Mouse (Mus musculus) c-Kit-negative CD71-positive TER-119-positive erythroid progenitor cells, embryonic 14.5 days (primary cell): Measurements from ENCODE around the gene Mrc2.

Experiments
- DNase-seq: peaks from one replicate; pipeline ENCODE4 v3.0.0-alpha.2; 2013; ENCODE audit warnings: low read depth, low spot score

Gene Mrc2

DNA sequence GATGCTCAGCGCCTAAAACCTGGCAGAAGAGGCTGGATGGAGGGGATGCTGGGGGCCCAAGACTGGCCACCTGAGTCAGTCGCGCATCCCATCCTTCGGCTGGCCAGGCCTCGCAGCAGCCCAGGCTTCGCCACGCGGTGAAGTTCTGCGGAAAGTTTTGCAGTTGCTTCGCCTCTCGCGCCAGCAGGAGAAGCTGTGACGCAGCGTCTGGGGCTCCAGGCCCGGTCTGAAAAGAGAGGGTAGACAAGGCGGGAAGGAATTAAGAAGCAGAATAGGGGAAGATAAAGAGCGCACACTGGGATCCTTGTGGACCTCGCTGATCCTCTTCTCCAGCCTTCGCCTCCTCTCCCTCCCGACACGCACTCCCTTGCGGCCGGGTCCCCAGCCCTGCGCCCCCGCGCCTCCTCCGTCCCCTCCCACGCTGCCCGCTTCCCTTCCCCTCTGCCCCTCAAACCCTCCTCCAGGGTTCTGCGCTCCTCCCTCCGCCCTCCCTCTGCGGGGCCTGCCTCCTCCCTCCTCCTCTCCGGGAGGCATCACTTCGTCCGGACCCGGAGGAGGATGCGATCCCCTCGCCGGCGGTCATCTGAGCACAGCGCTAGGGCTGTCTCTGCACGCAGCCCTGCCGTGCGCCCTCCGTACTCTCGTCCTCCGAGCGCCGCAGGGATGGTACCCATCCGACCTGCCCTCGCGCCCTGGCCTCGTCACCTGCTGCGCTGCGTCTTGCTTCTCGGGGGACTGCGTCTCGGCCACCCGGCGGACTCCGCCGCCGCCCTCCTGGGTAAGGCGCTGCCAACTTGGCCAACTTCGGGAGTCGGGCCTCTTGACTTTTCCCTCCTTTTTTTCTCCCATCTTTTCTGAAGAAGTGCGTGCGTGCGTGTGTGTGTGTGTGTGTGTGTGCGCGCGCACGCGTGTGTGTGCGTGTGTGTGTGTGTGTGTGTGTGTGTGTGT is at the start of gene Mrc2:
Mrc2 (plus strand) TSS at position 520 of the 948 bp plus-strand sequence.
- no peak for DNase-seq

GRCm38 (mm10) chr11:105246369-105246768 is 46.1 kb upstream of the Mrc2 start:
- no peak for DNase-seq

DNA sequence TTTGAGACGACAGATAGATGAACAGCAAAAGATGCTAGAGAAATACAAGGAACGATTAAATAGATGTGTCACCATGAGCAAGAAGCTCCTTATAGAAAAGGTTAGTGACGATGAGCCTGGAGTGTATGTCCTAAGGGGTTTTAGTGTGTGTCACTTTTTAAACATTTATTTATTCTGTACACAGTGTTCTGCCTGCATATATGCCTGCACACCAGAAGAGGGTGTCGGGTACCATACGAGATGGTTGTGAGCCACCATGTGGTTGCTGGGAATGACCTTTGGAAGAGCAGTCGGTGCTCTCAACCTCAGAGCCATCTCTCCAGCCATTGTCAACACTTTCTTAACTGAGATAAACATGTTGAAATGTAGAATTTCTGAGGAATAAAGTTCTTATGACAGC is 45.7 kb upstream of the Mrc2 start:
- DNase-seq, result no peak

- no peak for DNase-seq
These were observed 45.1 kb upstream of the Mrc2 start for GRCm38 (mm10) chr11:105247321-105247720.

GRCm38 (mm10) chr11:105259733-105260132 is 32.7 kb upstream of the Mrc2 start:
- DNase-seq, result no peak

DNA sequence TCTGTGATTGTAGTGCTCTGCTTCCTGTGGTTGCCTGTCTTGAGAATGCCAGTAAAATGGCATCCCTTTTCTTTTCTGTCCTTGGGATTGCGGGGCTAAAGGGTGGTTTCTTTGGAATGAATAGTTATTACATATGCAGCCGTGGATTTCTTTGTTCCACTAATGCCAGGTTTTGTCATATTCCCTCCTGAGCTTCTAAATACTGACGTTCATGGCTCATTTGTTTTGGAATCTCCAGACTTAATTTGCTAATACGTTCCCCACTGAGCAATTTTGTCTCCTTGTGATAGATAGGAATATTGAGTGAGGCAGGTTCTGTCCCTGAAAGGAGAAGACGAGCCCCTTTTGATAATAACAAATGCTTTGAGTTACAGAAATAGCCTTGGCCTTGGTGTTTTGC is 31.3 kb upstream of the Mrc2 start:
- no peak for DNase-seq

DNA sequence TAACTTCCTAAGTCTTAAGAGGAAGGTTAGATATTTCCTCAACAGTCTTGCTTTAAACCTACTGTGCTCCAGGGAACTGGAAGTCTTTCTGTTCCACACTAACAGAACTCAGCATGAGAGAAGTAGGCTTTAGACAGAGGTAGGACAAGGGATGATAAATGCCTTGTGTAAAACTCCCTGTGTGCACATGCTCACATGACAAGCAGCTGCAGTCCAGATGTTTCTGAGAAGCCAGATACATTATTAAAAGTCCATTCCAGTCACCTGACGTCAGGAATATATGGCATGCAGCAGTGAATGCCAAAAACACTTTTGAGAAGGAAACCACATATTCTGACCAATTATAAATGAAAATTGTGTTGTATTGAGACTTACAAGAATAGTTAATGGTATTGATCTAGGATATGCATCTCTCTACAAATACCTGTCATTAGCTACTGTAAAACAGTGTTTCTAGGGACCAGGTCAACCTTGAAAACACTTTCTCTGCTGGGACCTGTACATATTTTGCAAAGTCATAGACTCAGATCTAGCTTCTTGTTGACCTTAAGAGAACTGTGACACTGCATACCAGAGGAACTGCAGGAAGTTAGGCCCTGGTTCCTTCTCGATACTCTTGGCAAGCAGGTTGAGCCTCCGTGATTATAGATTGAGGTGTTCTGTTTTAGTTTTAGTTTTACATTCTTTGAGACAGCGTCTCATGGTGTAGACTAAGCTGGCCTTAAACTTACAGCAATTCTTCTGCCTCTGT is 30.7 kb upstream of the Mrc2 start:
- DNase-seq, result no peak

DNA sequence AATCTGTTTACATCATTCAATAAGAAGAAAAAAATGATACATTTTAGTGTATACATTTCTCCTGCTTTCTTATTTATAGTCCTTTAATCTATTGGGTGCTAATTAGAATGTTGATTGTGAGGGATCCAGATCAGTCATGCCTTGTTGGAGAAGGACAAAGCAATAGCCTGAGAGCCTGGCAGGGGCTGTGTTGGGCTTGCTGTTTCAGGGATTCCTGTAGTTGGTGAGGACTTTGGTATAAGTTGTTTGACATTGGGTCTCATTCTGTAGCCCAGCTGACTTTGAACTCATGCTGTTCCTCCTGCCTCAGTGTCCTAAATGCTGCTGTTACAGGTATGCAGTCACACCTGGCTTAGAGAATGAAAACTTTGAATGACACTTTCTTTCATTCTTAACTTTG is 27.9 kb upstream of the Mrc2 start:
- DNase-seq, result no peak

DNA sequence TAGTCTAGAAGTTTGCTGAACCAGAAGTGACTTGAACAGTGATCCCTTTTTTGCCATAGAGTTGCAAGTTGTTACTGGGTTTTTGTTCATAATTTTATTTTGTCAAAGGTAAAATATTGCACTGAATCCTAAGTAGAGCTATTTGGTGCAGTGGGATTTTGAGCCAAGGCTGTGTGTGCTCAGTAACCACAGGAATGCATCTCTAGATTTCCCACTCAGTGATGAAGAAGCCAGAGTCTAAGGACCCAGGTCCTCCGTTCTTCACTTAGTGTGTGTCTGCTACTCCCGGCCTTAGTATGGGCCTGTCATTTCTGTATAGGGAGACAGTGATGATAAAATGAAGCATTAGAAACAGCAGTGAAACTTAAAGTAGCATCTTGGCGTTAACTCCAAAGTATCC is 27.5 kb upstream of the Mrc2 start:
- no peak for DNase-seq

- DNase-seq, result peak; percentile 22
These were observed 22.3 kb upstream of the Mrc2 start for GRCm38 (mm10) chr11:105270155-105270554.

- no peak for DNase-seq
These were observed 12.0 kb upstream of the Mrc2 start for GRCm38 (mm10) chr11:105280456-105280855.

DNA sequence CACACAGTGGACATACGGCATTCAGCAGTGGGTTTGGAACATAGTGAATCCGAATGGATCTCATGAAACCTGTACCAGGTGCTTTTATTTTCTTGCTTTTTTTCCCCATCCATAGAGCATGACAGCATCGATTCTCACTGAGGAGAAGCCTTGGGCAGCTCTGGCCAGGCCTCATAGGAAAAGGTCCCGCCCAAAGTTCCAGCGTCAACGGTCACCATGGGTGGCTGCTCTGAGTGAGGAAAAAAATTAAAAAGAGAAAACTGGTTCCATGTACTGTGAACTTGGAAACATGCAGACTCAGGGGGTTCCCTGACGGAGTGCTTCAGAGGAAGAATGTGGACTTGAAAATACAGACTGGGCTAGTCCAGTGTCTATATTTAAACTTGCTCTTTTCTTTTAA is 11.2 kb upstream of the Mrc2 start:
- no peak for DNase-seq

DNA sequence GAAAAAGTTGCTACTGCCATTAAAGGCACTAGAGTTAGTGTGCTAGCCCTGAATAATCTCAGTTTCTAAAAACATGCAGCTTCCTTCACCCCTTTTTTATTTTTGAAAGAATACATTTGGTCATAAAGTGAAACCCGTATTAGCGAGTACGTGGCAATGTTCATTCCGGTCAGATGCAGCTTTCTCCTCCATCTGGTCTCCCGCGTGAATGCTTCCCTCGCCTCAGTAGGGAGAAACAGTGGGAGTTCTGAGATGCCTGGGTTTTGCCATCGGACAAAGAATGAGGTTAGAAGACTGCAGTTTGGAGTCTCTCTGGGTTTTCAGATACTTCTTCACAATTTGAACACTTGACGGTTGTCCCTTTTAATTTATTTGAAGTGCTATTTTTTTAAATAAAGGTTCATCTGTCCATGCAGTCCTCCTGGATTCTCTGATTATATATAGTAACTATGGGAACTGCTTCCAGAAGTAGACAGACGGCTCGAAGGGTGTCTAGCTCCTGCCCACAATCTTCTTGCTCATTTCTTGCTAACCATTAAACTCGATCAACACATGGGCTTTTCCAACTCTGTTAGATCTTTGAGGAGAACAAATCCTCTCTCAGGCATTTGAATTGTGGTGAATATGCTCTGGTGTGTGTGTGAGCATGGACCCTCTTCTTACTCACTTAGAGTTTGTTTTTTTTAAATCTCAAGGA is 10.5 kb upstream of the Mrc2 start:
- DNase-seq, result no peak

DNA sequence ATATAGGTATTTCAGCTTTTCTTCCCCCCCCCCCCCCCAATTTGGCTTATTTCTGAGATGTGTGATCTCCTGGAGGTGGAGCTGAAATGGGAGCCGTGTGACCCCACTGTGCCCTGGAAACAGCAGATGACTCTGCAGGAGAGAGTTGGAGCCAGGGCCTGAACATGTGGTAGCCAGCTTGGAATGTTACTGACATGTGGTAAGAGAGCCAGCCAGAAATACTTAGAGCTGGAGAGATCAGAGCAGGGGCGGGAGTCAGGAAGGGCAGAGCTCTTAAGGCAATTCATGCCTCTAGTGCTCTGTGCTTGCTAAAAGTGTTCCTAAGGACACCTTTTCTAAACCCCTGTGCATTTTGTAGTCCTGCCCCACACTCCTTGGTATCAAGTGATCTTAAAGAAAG is 10.0 kb upstream of the Mrc2 start:
- DNase-seq, result no peak

- no peak for DNase-seq
These were observed 9.4 kb upstream of the Mrc2 start for GRCm38 (mm10) chr11:105283016-105283415.

GRCm38 (mm10) chr11:105285720-105286119 is 6.7 kb upstream of the Mrc2 start:
- no peak for DNase-seq

DNA sequence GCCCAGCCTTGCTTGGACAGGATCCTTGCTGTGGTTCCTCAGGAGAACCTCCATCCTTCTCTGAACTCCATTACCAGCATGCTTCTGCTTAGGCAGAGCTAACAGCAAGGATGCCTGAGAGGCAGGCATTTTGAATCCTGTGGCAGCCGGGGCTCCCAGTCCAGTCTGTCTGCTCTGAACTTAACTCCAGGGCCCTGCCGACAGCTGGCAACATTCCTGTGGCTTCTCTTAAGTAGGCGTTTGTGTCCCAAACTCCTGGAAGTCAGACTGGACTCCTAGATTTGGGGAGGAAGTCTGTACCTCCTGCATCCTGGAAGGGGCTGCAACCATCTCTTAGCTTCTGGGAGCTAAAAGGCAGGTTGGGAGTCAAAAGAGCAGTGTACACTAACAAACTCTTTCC is 3.0 kb upstream of the Mrc2 start:
- DNase-seq, result no peak

GRCm38 (mm10) chr11:105291681-105292123 is 741 bp upstream of the Mrc2 start:
- DNase-seq, result no peak

DNA sequence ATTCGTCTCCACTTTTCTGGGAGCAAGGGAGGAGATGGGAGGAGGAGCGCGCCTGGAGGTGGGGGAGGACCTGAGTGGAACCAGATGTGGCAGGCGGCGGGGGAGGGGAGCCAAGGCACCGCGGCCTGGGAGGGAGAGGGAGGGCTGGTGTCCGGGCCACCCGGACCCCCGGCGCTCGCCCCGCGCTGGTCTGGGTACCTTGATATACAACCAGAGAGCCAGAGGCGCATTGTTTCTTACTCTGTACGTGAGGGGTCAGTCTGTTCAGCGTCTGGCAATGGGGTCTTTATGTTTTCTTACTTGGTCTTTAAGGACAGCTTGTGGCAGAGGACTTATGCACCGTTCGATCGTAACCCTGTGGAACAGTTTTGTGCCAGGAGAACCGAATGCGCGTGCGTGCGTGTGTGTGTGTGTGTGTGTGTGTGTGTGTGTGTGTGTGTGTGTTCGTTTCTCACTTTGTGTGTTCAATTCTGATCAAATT is 698 bp downstream of the Mrc2 start:
- DNase-seq, result no peak

DNA sequence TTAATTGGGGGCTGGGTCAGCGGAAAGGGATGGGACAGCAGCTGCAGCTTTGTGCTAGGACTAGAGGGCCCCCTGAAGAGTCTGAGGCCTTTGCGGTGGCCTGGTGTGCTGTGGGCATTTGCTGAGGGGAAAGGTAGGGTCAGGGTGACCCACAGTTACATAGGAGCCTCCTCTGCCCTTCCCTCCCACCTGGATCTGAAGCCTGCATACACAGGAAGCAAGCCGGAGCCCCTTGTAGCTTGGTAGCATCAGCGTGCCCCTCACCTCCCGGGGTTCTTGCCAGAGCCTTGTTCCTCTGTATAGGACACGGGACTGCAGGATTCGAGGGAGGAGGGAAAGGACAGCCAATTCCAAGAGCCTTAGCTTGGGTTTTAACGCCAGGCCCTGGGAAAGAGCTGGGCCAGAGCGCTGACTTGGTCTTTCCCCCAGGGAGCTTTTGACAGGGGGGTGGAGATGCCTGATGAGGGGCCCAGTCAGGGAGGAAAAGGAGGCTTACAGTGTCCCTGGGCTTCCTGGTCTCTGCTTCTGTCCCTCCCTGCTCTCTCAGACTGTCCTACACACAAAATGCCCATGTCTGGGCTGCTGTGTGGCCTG is 1.6 kb downstream of the Mrc2 start:
- DNase-seq, result no peak

- DNase-seq, result no peak
These were observed 3.6 kb downstream of the Mrc2 start for GRCm38 (mm10) chr11:105296084-105296483.

- no peak for DNase-seq
These were observed 17.8 kb downstream of the Mrc2 start for GRCm38 (mm10) chr11:105310197-105310596.
